Mouse (Mus musculus) embryonic facial prominence, embryonic 15.5 days (tissue): ENCODE measurements around the gene Pak1. TPM values are rescaled to one million over a fixed set of nuclear protein-coding genes. Genes with fewer than 3 reads are reported as not detected.

Experiments
- ATAC-seq: fragments of 200-750 bp; cut with Nextera tagmentation; 2 replicates; pipeline ENCODE4 v1.8.0; 2017; ENCODE audit warnings: low read depth, moderate TSS enrichment; ENCODE audit not compliant: insufficient number of reproducible peaks, low FRiP score, low TSS enrichment
- H3K27ac ChIP-seq: fragments of 300-500 bp; sonication (generic); replicated peaks from 2 replicates; pipeline ENCODE4 v1.5.1; 2015; ENCODE audit warnings: mild to moderate bottlenecking, inconsistent platforms
- H3K27me3 ChIP-seq: fragments of 300-500 bp; sonication (generic); 2 replicates; pipeline ENCODE4 v1.6.1; 2015; ENCODE audit warnings: inconsistent platforms
- H3K36me3 ChIP-seq: fragments of 300-500 bp; sonication (generic); 2 replicates; pipeline ENCODE4 v1.6.1; 2015; ENCODE audit warnings: mild to moderate bottlenecking, inconsistent platforms
- H3K4me1 ChIP-seq: fragments of 300-500 bp; sonication (generic); 2 replicates; pipeline ENCODE4 v1.6.1; 2015; ENCODE audit warnings: inconsistent platforms
- H3K4me2 ChIP-seq: fragments of 300-500 bp; sonication (generic); replicated peaks from 2 replicates; pipeline ENCODE4 v1.6.1; 2015; ENCODE audit warnings: mild to moderate bottlenecking, inconsistent platforms
- H3K4me3 ChIP-seq: fragments of 300-500 bp; sonication (generic); replicated peaks from 2 replicates; pipeline ENCODE4 v1.5.1; 2015; ENCODE audit warnings: mild to moderate bottlenecking, inconsistent platforms
- H3K9ac ChIP-seq: fragments of 300-500 bp; sonication (generic); 2 replicates; pipeline ENCODE4 v1.6.1; 2015; ENCODE audit warnings: inconsistent platforms
- H3K9me3 ChIP-seq: fragments of 300-500 bp; sonication (generic); replicated peaks from 2 replicates; pipeline ENCODE4 v1.6.1; 2016; ENCODE audit warnings: inconsistent platforms
- WGBS: fragments of 180-500 bp; shearing (Covaris S2); methylation state at CpG from one replicate; pipeline ENCODE4 v1.1.7; 2015; 5-methylcytosine and 5-hydroxymethylcytosine counted together
- polyA plus RNA-seq: library from polyadenylated mRNA; unstranded; fragments of >200 nt; fragmentation: Nextera tagmentation; extraction: Ambion mirVana; gene quantifications from 2 replicates; pipeline ENCODE4 v1.2.1, GENCODE M21; 2015

Pak1 gene
- polyA plus RNA-seq = 25.7 and 27.2 TPM in 2 replicates

- Histone ChIP-seq H3K4me2 (peak within 1 kb of the TSS; percentile 98), H3K27ac (no peak within 1 kb of the TSS), H3K4me1 (no peaks in the 10 kb centered on the region), H3K9ac (peak within 1 kb of the TSS; percentile 44), H3K4me3 (peak within 1 kb of the TSS; percentile 83), H3K9me3 (no peaks in the 10 kb centered on the region), H3K27me3 (peaks cover 3% of the 10 kb centered on the region; the same call in 1 of the 2 replicates), H3K36me3 (no peaks in the 10 kb centered on the region)
- ATAC-seq = peak; percentile 91
- WGBS = under 1% methylated on average over 45 of the region's 46 CpGs
Observed at GRCm38 (mm10) chr7:97788190-97788668, at the start of gene Pak1. Gene Pak1, plus strand, starts transcription at chr7:97788541.

GRCm38 (mm10) chr7:97740948-97741347 lies 47.4 kb upstream of the Pak1 start:
- H3K4me2 ChIP-seq = no peak overlapping the region
- no peaks in the 10 kb centered on the region for H3K36me3 ChIP-seq
- H3K9ac ChIP-seq = no peak overlapping the region
- no peak overlapping the region for H3K4me3 ChIP-seq
- no peaks in the 10 kb centered on the region for H3K9me3 ChIP-seq
- no peak for ATAC-seq
- 38% methylated on average over 10 of the region's 10 CpGs for WGBS
- H3K27me3 ChIP-seq = peaks cover 7% of the 10 kb centered on the region; the same call in 1 of the 2 replicates
- peaks cover 8% of the 10 kb centered on the region; the same call in 1 of the 2 replicates for H3K4me1 ChIP-seq
- H3K27ac ChIP-seq = no peak overlapping the region

DNA sequence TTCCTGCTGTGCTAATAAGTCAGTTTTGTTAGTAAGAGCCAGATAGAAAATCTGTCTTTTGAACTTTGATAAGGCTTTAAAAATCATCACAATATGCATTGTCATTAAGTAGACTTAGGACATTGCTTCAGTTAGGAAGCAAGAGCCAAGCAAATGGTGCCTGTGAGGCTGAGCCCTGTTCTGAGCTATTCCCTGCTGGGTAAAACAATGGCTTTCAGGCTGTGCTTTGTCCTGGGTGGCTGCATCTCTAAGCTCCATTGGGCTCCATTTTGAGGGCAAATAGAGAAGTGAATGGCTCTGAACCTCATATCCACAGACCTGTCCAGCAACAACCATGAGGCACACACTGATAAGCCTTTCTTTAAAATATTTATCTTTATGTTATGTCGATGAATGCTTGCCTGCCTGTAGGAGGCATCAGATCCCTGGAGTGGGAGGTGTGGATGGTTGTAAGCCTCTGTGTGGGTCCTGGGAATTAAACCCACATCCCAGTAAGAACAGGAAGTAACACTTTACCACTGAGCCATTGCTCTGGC lies 46.5 kb upstream of the Pak1 start:
- Histone ChIP-seq H3K4me3 (no peak overlapping the region), H3K4me2 (no peak overlapping the region), H3K9ac (no peak overlapping the region), H3K27me3 (peaks cover 7% of the 10 kb centered on the region; the same call in 1 of the 2 replicates), H3K4me1 (peaks cover 8% of the 10 kb centered on the region; the same call in 1 of the 2 replicates), H3K36me3 (no peaks in the 10 kb centered on the region), H3K9me3 (no peaks in the 10 kb centered on the region), H3K27ac (no peak overlapping the region)
- no peak for ATAC-seq
- WGBS = 21% methylated on average over 1 of the region's 1 CpGs

DNA sequence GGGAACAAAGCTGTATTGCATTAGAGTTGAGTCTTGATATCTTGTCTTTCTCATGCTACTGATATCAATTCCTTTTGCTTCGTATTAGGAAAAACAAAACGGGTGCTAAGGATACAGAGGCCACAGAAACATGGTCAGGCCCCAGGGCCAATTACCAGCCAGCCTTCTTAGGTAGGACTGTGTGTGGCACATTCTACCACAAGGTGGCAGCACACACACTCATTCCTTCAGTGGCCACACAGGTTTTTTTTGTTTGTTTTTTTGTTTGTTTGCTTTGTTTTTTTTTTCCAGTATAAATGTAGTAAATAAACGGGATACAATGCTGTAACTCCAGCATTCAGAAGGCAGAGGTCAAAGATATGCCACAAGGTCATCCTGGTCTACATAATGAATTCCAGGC lies 43.0 kb upstream of the Pak1 start:
- no peak for ATAC-seq

GRCm38 (mm10) chr7:97747176-97747707 lies 41.1 kb upstream of the Pak1 start:
- no peak for ATAC-seq
- Histone ChIP-seq H3K27me3 (no peaks in the 10 kb centered on the region), H3K4me3 (no peak overlapping the region), H3K4me2 (no peak overlapping the region), H3K36me3 (no peaks in the 10 kb centered on the region), H3K4me1 (peaks cover 14% of the 10 kb centered on the region), H3K27ac (no peak overlapping the region), H3K9me3 (no peaks in the 10 kb centered on the region), H3K9ac (no peak overlapping the region)
- 69% methylated on average over 4 of the region's 4 CpGs for WGBS

More for the DNA sequence above, 43.0 kb upstream of the Pak1 start:
- H3K27me3 ChIP-seq = no peaks in the 10 kb centered on the region
- 7% methylated on average over 3 of the region's 3 CpGs for WGBS
- peaks cover 14% of the 10 kb centered on the region for H3K4me1 ChIP-seq
- H3K9ac ChIP-seq = no peak overlapping the region
- H3K36me3 ChIP-seq = no peaks in the 10 kb centered on the region
- H3K9me3 ChIP-seq = no peaks in the 10 kb centered on the region
- no peak overlapping the region for H3K4me3 ChIP-seq
- H3K4me2 ChIP-seq = 0 out of 2 replicates have a peak overlapping the region, but pooled peaks have one; percentile 12
- H3K27ac ChIP-seq = no peak overlapping the region

- Histone ChIP-seq H3K27me3 (no peaks in the 10 kb centered on the region), H3K27ac (0 out of 2 replicates have a peak overlapping the region, but pooled peaks have one; percentile 71), H3K9ac (no peak overlapping the region), H3K36me3 (no peaks in the 10 kb centered on the region), H3K4me1 (peaks cover 14% of the 10 kb centered on the region), H3K4me3 (no peak overlapping the region), H3K4me2 (peak overlapping the region; percentile 35; the same call in 1 of the 2 replicates), H3K9me3 (no peaks in the 10 kb centered on the region)
- peak; percentile 73 for ATAC-seq
- WGBS = 23% methylated on average over 28 of the region's 28 CpGs
Observed at GRCm38 (mm10) chr7:97747787-97748497, 40.4 kb upstream of the Pak1 start.

DNA sequence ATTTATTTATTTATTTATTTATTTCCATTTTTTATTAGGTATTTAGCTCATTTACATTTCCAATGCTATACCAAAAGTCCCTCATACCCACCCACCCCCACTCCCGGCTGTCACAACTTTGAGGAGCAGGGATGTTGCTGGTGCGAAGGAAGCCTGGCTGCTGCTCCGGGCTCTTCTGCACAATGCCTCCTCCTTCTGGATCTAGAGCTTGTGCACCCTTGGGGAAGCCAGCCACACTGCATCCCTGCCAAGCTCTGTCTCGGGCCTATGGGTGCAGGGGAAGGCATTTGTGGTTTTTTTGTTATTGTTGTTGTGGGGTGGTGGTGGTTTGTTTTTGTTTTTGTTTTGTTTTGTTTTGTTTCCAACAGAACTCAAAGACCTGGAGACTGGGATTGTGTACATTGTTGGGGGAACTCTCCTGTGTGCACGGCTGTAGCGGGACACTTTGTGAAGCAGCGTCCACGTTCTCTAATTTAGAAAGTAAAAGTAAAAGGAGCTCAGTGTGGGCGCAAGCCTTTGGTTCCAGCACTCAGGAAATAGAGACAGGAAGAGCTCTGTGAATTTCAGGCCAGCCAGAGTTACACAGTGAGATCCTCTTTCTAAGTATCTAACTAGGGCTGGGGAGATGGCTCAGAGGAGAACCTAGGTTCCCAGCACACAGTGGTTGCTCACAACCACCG lies 39.7 kb upstream of the Pak1 start:
- Histone ChIP-seq H3K9me3 (no peaks in the 10 kb centered on the region), H3K4me3 (peak overlapping the region; percentile 6), H3K4me1 (peaks cover 14% of the 10 kb centered on the region), H3K9ac (no peak overlapping the region), H3K27ac (peak overlapping the region; percentile 71), H3K4me2 (peak overlapping the region; percentile 35), H3K27me3 (no peaks in the 10 kb centered on the region), H3K36me3 (no peaks in the 10 kb centered on the region)
- WGBS = 50% methylated on average over 10 of the region's 10 CpGs
- ATAC-seq = 0 out of 2 replicates have a peak, but pooled peaks have one; percentile 34

GRCm38 (mm10) chr7:97749207-97750190 lies 38.8 kb upstream of the Pak1 start:
- H3K27me3 ChIP-seq = no peaks in the 10 kb centered on the region
- H3K4me3 ChIP-seq = peak overlapping the region; percentile 6
- peak overlapping the region; percentile 71 for H3K27ac ChIP-seq
- no peak for ATAC-seq
- no peak overlapping the region for H3K9ac ChIP-seq
- H3K4me2 ChIP-seq = peak overlapping the region; percentile 35
- peaks cover 14% of the 10 kb centered on the region for H3K4me1 ChIP-seq
- no peaks in the 10 kb centered on the region for H3K9me3 ChIP-seq
- 31% methylated on average over 19 of the region's 19 CpGs for WGBS
- H3K36me3 ChIP-seq = no peaks in the 10 kb centered on the region

DNA sequence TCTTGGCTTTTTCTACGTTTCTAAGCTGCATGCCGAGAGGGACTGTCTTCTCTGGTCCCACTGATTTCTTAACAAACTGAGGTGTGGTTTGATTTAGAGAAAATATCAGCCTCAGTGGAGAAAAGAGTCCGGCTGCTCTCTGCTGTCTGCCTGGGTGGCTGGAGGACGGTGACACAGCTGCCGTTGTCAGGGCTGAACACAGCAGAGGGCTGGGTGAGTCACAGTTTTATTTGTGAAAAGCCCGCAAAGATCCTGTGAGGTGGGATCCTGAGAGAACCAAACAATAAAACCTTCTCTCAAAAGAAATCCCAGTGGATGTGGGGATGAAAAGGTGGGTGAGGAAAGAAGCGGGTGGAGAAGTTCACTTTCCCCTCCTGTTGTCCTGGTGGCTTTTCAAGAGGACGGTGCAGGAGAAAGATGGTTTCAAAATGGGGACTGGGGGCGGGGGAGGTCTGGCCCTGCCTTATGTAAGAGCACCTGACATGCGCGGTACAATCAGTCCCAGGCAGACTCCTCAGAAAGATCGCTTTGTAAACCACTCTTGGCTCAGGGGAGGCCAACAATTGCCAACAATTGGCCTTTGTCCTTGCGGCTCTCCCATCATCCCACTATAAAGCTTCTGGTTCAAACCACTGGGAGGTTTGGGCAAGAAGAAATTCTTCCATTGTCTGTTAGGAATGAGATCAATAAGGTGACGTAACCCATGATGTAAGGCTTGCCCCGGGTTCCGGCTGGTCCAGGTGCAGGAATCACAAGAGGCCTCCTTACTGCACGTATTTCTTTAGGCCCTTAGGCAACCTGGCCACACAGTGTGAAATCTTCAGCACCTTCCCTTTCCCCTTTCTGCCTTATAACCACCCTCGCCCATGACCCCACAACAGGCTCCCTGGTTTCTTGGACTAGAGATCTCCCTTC lies 31.1 kb upstream of the Pak1 start:
- H3K4me2 ChIP-seq = no peak overlapping the region
- 35% methylated on average over 18 of the region's 18 CpGs for WGBS
- ATAC-seq = no peak
- no peak overlapping the region for H3K9ac ChIP-seq
- no peaks in the 10 kb centered on the region for H3K9me3 ChIP-seq
- no peaks in the 10 kb centered on the region for H3K36me3 ChIP-seq
- H3K4me3 ChIP-seq = no peak overlapping the region
- H3K27me3 ChIP-seq = no peaks in the 10 kb centered on the region
- 0 out of 2 replicates have a peak, but pooled peaks cover 5% of the 10 kb centered on the region for H3K4me1 ChIP-seq
- H3K27ac ChIP-seq = no peak overlapping the region
